Mouse (Mus musculus) forebrain, embryonic 10.5 days (tissue): ENCODE data around the gene Hbp1. TPM values are rescaled to one million over a fixed set of nuclear protein-coding genes. Genes with fewer than 3 reads are reported as not detected.

Experiments
- DNase-seq: peaks from one replicate; pipeline ENCODE4 v3.0.0-alpha.2; 2017; ENCODE audit warnings: low spot score; ENCODE audit errors: extremely low spot score
- H3K27ac ChIP-seq: fragments of 300-500 bp; sonication (generic); 2 replicates; pipeline ENCODE4 v1.5.1; 2016; ENCODE audit warnings: mild to moderate bottlenecking
- H3K27me3 ChIP-seq: fragments of 300-500 bp; sonication (generic); 2 replicates; pipeline ENCODE4 v1.6.1; 2016; ENCODE audit warnings: mild to moderate bottlenecking; ENCODE audit not compliant: poor library complexity, severe bottlenecking
- H3K36me3 ChIP-seq: fragments of 300-500 bp; sonication (generic); replicated peaks from 2 replicates; pipeline ENCODE4 v1.6.1; 2016; ENCODE audit warnings: mild to moderate bottlenecking, moderate library complexity
- H3K4me1 ChIP-seq: fragments of 300-500 bp; sonication (generic); 2 replicates; pipeline ENCODE4 v1.6.1; 2016
- H3K4me3 ChIP-seq: fragments of 300-500 bp; sonication (generic); 2 replicates; pipeline ENCODE4 v1.5.1; 2016; ENCODE audit warnings: mild to moderate bottlenecking, moderate library complexity
- H3K9me3 ChIP-seq: fragments of 300-500 bp; sonication (generic); 2 replicates; pipeline ENCODE4 v1.6.1; 2016; ENCODE audit warnings: mild to moderate bottlenecking, moderate library complexity
- WGBS: fragments of 180-500 bp; shearing (Covaris S2); methylation state at CpG from one replicate; pipeline ENCODE4 v1.1.7; 2016; 5-methylcytosine and 5-hydroxymethylcytosine counted together
- polyA plus RNA-seq: library from polyadenylated mRNA; unstranded; fragments of >200 nt; fragmentation: Nextera tagmentation; extraction: Ambion mirVana; gene quantifications from 2 replicates; pipeline ENCODE4 v1.2.1, GENCODE M21; 2016

Hbp1 gene
- 69.6 and 70.4 TPM in 2 replicates for polyA plus RNA-seq

GRCm38 (mm10) chr12:31949759-31950658 is at the start of gene Hbp1:
Gene Hbp1, minus strand, starts transcription at chr12:31950535.
- WGBS = under 1% methylated on average over 65 of the region's 71 CpGs
- peak; percentile 95 for DNase-seq

GRCm38 (mm10) chr12:31998706-31999105 is 48.4 kb upstream of the Hbp1 start:
- no peak for DNase-seq
- no peaks in the 10 kb centered on the region for H3K36me3 ChIP-seq
- H3K27ac ChIP-seq = no peak overlapping the region
- no peaks in the 10 kb centered on the region for H3K27me3 ChIP-seq
- no peaks in the 10 kb centered on the region for H3K9me3 ChIP-seq
- no peak overlapping the region for H3K4me3 ChIP-seq
- H3K4me1 ChIP-seq = no peaks in the 10 kb centered on the region
- 88% methylated on average over 5 of the region's 5 CpGs for WGBS

More at GRCm38 (mm10) chr12:31949759-31950658, at the start of gene Hbp1:
- Histone ChIP-seq H3K4me3 (peak within 1 kb of the TSS; percentile 93), H3K27me3 (no peaks in the 10 kb centered on the region), H3K27ac (peak within 1 kb of the TSS; percentile 100), H3K4me1 (peaks cover 18% of the 10 kb centered on the region), H3K36me3 (peaks cover 5% of the 10 kb centered on the region), H3K9me3 (no peaks in the 10 kb centered on the region)

- no peak overlapping the region for H3K27ac ChIP-seq
- H3K9me3 ChIP-seq = no peaks in the 10 kb centered on the region
- no peaks in the 10 kb centered on the region for H3K27me3 ChIP-seq
- 86% methylated on average over 3 of the region's 3 CpGs for WGBS
- no peaks in the 10 kb centered on the region for H3K4me1 ChIP-seq
- DNase-seq = no peak
- H3K36me3 ChIP-seq = no peaks in the 10 kb centered on the region
- no peak overlapping the region for H3K4me3 ChIP-seq
These were observed 47.1 kb upstream of the Hbp1 start for GRCm38 (mm10) chr12:31997328-31997878.

GRCm38 (mm10) chr12:31996877-31997276 is 46.5 kb upstream of the Hbp1 start:
- no peaks in the 10 kb centered on the region for H3K4me1 ChIP-seq
- no peaks in the 10 kb centered on the region for H3K9me3 ChIP-seq
- H3K36me3 ChIP-seq = no peaks in the 10 kb centered on the region
- 90% methylated on average over 5 of the region's 5 CpGs for WGBS
- no peak for DNase-seq
- H3K27ac ChIP-seq = no peak overlapping the region
- no peaks in the 10 kb centered on the region for H3K27me3 ChIP-seq
- no peak overlapping the region for H3K4me3 ChIP-seq

GRCm38 (mm10) chr12:31990575-31990974 is 40.2 kb upstream of the Hbp1 start:
- H3K9me3 ChIP-seq = no peaks in the 10 kb centered on the region
- H3K27me3 ChIP-seq = no peaks in the 10 kb centered on the region
- peaks cover 4% of the 10 kb centered on the region; the same call in 1 of the 2 replicates for H3K36me3 ChIP-seq
- WGBS = 93% methylated on average over 4 of the region's 4 CpGs
- no peak for DNase-seq
- H3K4me1 ChIP-seq = no peaks in the 10 kb centered on the region
- H3K27ac ChIP-seq = no peak overlapping the region
- no peak overlapping the region for H3K4me3 ChIP-seq

GRCm38 (mm10) chr12:31989726-31990125 is 39.4 kb upstream of the Hbp1 start:
- Histone ChIP-seq H3K27me3 (no peaks in the 10 kb centered on the region), H3K36me3 (peaks cover 4% of the 10 kb centered on the region; the same call in 1 of the 2 replicates), H3K4me1 (peaks cover 1% of the 10 kb centered on the region), H3K4me3 (no peak overlapping the region), H3K9me3 (no peaks in the 10 kb centered on the region), H3K27ac (no peak overlapping the region)
- DNase-seq = no peak

DNA sequence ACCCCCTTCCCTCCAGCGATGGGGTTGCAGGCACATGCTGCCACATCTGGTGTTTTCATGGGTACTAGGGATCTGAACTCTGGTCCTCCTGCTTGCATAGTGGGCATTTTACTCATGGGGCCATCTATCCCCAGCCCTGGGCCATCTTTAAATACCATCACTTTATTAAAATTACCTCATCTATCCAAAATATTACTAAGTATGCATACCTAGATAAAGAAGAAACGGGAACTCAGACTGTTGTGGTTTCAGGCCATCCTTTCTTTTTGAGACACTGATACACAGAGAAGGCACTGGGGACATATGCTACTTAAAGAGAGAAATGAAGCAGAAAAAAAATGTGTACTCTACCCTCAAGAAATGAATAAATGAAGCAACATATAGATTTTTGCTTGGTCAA is 36.1 kb upstream of the Hbp1 start:
- no peak for DNase-seq
- Histone ChIP-seq H3K9me3 (no peaks in the 10 kb centered on the region), H3K4me1 (peaks cover 10% of the 10 kb centered on the region), H3K27ac (no peak overlapping the region), H3K36me3 (peaks cover 4% of the 10 kb centered on the region; the same call in 1 of the 2 replicates), H3K27me3 (no peaks in the 10 kb centered on the region), H3K4me3 (no peak overlapping the region)
- 92% methylated on average over 2 of the region's 2 CpGs for WGBS

DNA sequence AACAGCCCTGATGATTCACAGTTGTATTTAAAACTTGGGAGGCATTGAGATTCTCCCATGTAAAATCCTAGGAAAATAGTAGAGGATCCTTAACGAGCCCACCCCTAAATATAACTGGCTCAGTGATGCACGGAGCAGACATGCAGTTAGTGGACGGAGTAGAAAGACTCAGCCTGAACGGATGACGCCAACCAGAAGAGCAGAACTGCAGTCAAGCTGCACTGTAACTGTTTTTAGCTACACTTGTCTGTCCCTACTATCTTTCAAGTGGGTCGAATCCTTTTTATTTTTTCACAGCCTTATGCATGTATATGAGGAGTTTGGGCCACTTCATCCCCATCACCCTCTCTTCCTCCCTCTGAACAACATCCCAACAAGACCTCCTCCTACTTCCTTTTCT is 35.4 kb upstream of the Hbp1 start:
- 88% methylated on average over 6 of the region's 6 CpGs for WGBS
- no peak for DNase-seq
- peaks cover 4% of the 10 kb centered on the region; the same call in 1 of the 2 replicates for H3K36me3 ChIP-seq
- no peak overlapping the region for H3K27ac ChIP-seq
- H3K4me1 ChIP-seq = peaks cover 10% of the 10 kb centered on the region
- no peak overlapping the region for H3K4me3 ChIP-seq
- H3K9me3 ChIP-seq = no peaks in the 10 kb centered on the region
- no peaks in the 10 kb centered on the region for H3K27me3 ChIP-seq

- H3K27ac ChIP-seq = no peak overlapping the region
- 75% methylated on average over 12 of the region's 12 CpGs for WGBS
- H3K36me3 ChIP-seq = peaks cover 4% of the 10 kb centered on the region; the same call in 1 of the 2 replicates
- DNase-seq = no peak
- H3K27me3 ChIP-seq = no peaks in the 10 kb centered on the region
- H3K4me1 ChIP-seq = peaks cover 10% of the 10 kb centered on the region
- no peak overlapping the region for H3K4me3 ChIP-seq
- no peaks in the 10 kb centered on the region for H3K9me3 ChIP-seq
These were observed 34.3 kb upstream of the Hbp1 start for GRCm38 (mm10) chr12:31984664-31985063.

- WGBS = 68% methylated on average over 2 of the region's 2 CpGs
These were observed 33.9 kb upstream of the Hbp1 start for GRCm38 (mm10) chr12:31984206-31984605.

DNA sequence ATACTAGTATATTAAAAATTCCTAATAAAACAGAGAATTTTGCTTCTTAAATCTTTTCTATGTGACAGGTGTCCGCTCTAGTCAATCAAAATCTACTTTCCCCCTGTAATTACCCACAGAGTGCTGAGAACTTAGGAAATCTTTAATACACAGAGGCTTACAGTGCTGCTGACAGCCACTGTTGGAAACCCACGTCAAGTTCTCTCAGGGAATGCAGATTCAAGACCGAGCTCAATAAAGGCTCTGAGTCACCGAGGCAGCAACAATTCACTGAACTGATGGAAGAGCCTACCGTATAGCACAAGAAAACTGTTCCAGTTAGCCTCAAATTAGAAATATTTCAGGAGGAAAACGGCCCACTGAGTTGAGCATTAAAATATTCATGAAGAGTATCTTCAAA is 33.4 kb upstream of the Hbp1 start:
- Histone ChIP-seq H3K36me3 (peaks cover 4% of the 10 kb centered on the region; the same call in 1 of the 2 replicates), H3K27ac (no peak overlapping the region), H3K4me3 (no peak overlapping the region), H3K27me3 (no peaks in the 10 kb centered on the region), H3K4me1 (peaks cover 10% of the 10 kb centered on the region), H3K9me3 (no peaks in the 10 kb centered on the region)
- no peak for DNase-seq
- WGBS = 86% methylated on average over 6 of the region's 6 CpGs

More at GRCm38 (mm10) chr12:31984206-31984605, 33.9 kb upstream of the Hbp1 start:
- Histone ChIP-seq H3K4me1 (peaks cover 10% of the 10 kb centered on the region), H3K4me3 (no peak overlapping the region), H3K9me3 (no peaks in the 10 kb centered on the region), H3K27me3 (no peaks in the 10 kb centered on the region), H3K36me3 (peaks cover 4% of the 10 kb centered on the region; the same call in 1 of the 2 replicates), H3K27ac (no peak overlapping the region)
- no peak for DNase-seq

- Histone ChIP-seq H3K4me1 (peaks cover 10% of the 10 kb centered on the region), H3K9me3 (no peaks in the 10 kb centered on the region), H3K36me3 (peaks cover 4% of the 10 kb centered on the region; the same call in 1 of the 2 replicates), H3K4me3 (no peak overlapping the region), H3K27ac (no peak overlapping the region), H3K27me3 (no peaks in the 10 kb centered on the region)
- WGBS = 66% methylated on average over 7 of the region's 7 CpGs
- DNase-seq = no peak
These were observed 32.9 kb upstream of the Hbp1 start for GRCm38 (mm10) chr12:31983238-31983637.

DNA sequence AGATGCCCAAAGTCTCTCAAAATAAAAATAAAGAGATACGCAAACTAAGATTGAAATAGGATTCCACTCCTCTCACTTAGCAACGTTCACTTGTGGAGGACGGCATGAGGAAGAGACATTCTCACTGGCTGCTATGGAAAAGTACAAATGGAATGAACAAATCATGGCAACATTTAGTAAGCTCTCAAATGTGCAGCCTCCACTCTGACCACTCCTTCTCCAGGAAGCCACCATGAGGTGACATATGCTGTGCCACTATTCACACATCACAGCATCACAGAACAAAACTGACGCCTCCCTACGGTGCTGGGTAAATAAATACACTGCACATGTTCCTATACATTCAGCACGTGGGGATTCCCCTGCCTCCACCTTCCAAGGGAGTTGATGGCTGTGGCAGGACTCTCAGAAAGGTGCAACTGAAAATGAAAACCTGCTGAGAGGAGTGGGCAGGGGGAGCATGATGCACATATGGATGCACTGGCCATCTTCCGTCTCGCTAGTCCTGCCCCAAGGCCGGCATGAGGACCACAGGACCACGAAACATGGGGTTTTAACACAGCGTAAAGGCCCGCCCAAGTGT is 27.4 kb upstream of the Hbp1 start:
- Histone ChIP-seq H3K9me3 (no peaks in the 10 kb centered on the region), H3K27me3 (no peaks in the 10 kb centered on the region), H3K27ac (no peak overlapping the region), H3K4me3 (no peak overlapping the region), H3K4me1 (peaks cover 4% of the 10 kb centered on the region), H3K36me3 (no peaks in the 10 kb centered on the region)
- whole genome bisulfite sequencing = 81% methylated on average over 12 of the region's 12 CpGs
- no peak for DNase-seq
